Mouse (Mus musculus): ENCODE measurements around the gene Tulp3. TPM values are rescaled to one million over a fixed set of nuclear protein-coding genes. Genes with fewer than 3 reads are reported as not detected.
A peak's percentile ranks its signal among the peaks of the same experiment; 100 is the strongest.

Gene Tulp3
- polyA plus RNA-seq, 1 experiment from 2014 or later = 26.5 TPM

- H3K27me3 ChIP-seq = no peaks in the 10 kb centered on the region
- WGBS = 93% methylated on average over 17 of the region's 17 CpGs
- no peak for ATAC-seq (replicated peaks; ENCODE audit: low FRiP score)
- H3K4me2 ChIP-seq = no peak overlapping the region
- no peak overlapping the region for H3K27ac ChIP-seq
- H3K4me3 ChIP-seq (replicated peaks) = no peak overlapping the region
- H3K9me3 ChIP-seq (replicated peaks) = no peaks in the 10 kb centered on the region
- H3K9ac ChIP-seq = no peak overlapping the region
- peaks cover 49% of the 10 kb centered on the region for H3K36me3 ChIP-seq
- peaks cover 7% of the 10 kb centered on the region; the same call in 1 of the 2 replicates for H3K4me1 ChIP-seq
Observed at GRCm38 (mm10) chr6:128376371-128377085, 20.9 kb upstream of the Tulp3 start.

GRCm38 (mm10) chr6:128375192-128375591 lies 19.5 kb upstream of the Tulp3 start, which contains the start of the genes Tex52 and Gm44596:
TSS of gene Tex52 (plus strand) at chr6:128375456.
TSS of gene Gm44596 (plus strand) at chr6:128375503.
- Histone ChIP-seq H3K9ac (no peak within 1 kb of the TSS), H3K36me3 (peaks cover 63% of the 10 kb centered on the region), H3K4me3 (replicated peaks) (no peak within 1 kb of the TSS), H3K27ac (no peak within 1 kb of the TSS), H3K9me3 (replicated peaks) (no peaks in the 10 kb centered on the region), H3K4me1 (peaks cover 7% of the 10 kb centered on the region; the same call in 1 of the 2 replicates), H3K27me3 (no peaks in the 10 kb centered on the region), H3K4me2 (no peak within 1 kb of the TSS)
- ATAC-seq (replicated peaks; ENCODE audit: low FRiP score) = peak; percentile 72
- WGBS = 40% methylated on average over 6 of the region's 6 CpGs

DNA sequence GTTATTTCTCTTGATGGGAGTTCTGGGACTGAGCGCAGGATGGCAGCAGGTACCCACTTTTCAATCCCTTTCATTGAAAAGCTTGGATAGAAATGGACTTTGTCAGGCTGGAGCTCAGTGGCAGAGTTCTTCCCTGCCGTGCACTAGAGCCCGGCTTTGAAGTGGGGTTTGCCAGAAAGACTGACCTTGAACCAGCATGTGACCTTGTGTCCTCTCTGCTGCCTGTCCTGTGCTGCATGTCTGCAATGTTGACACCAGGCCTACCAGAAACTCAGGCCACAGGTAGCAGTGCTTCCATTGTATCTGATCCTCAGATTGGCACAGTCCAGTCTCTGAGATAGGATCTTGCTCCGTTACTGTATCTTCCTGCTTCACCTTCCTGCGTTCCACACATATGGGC lies 14.4 kb upstream of the Tulp3 start:
- H3K4me1 ChIP-seq = peaks cover 6% of the 10 kb centered on the region
- 91% methylated on average over 5 of the region's 5 CpGs for WGBS
- no peak overlapping the region for H3K4me3 ChIP-seq (replicated peaks)
- ATAC-seq (replicated peaks; ENCODE audit: low FRiP score) = no peak
- H3K27me3 ChIP-seq = no peaks in the 10 kb centered on the region
- no peak overlapping the region for H3K9ac ChIP-seq
- no peaks in the 10 kb centered on the region for H3K9me3 ChIP-seq (replicated peaks)
- H3K27ac ChIP-seq = no peak overlapping the region
- H3K4me2 ChIP-seq = no peak overlapping the region
- peaks cover 97% of the 10 kb centered on the region for H3K36me3 ChIP-seq

- no peak for ATAC-seq (replicated peaks; ENCODE audit: low FRiP score)
- peaks cover 22% of the 10 kb centered on the region for H3K4me1 ChIP-seq
- peaks cover 61% of the 10 kb centered on the region for H3K36me3 ChIP-seq
- WGBS = 93% methylated on average over 5 of the region's 5 CpGs
- no peak overlapping the region for H3K4me2 ChIP-seq
- H3K4me3 ChIP-seq (replicated peaks) = no peak overlapping the region
- no peaks in the 10 kb centered on the region for H3K27me3 ChIP-seq
- H3K27ac ChIP-seq = no peak overlapping the region
- H3K9ac ChIP-seq = no peak overlapping the region
- H3K9me3 ChIP-seq (replicated peaks) = no peaks in the 10 kb centered on the region
Observed at GRCm38 (mm10) chr6:128366466-128366865, 10.8 kb upstream of the Tulp3 start.

GRCm38 (mm10) chr6:128364721-128365120 lies 9.1 kb upstream of the Tulp3 start:
- Histone ChIP-seq H3K4me2 (0 out of 2 replicates have a peak overlapping the region, but pooled peaks have one; percentile 4), H3K36me3 (peaks cover 44% of the 10 kb centered on the region), H3K4me3 (replicated peaks) (no peak overlapping the region), H3K27ac (no peak overlapping the region), H3K4me1 (peaks cover 35% of the 10 kb centered on the region), H3K27me3 (no peaks in the 10 kb centered on the region), H3K9me3 (replicated peaks) (no peaks in the 10 kb centered on the region), H3K9ac (no peak overlapping the region)
- 74% methylated on average over 6 of the region's 6 CpGs for WGBS
- no peak for ATAC-seq (replicated peaks; ENCODE audit: low FRiP score)

- peaks cover 35% of the 10 kb centered on the region for H3K4me1 ChIP-seq
- ATAC-seq (replicated peaks; ENCODE audit: low FRiP score) = peak; percentile 65
- H3K4me2 ChIP-seq = peak overlapping the region; percentile 88
- peak overlapping the region; percentile 97 for H3K27ac ChIP-seq
- peak overlapping the region; percentile 92 for H3K9ac ChIP-seq
- H3K9me3 ChIP-seq (replicated peaks) = no peaks in the 10 kb centered on the region
- peak overlapping the region; percentile 99 for H3K4me3 ChIP-seq (replicated peaks)
- no peaks in the 10 kb centered on the region for H3K27me3 ChIP-seq
- H3K36me3 ChIP-seq = peaks cover 38% of the 10 kb centered on the region
- WGBS = under 1% methylated on average over 46 of the region's 46 CpGs
Observed at GRCm38 (mm10) chr6:128363007-128363825, 7.6 kb upstream of the Tulp3 start.

DNA sequence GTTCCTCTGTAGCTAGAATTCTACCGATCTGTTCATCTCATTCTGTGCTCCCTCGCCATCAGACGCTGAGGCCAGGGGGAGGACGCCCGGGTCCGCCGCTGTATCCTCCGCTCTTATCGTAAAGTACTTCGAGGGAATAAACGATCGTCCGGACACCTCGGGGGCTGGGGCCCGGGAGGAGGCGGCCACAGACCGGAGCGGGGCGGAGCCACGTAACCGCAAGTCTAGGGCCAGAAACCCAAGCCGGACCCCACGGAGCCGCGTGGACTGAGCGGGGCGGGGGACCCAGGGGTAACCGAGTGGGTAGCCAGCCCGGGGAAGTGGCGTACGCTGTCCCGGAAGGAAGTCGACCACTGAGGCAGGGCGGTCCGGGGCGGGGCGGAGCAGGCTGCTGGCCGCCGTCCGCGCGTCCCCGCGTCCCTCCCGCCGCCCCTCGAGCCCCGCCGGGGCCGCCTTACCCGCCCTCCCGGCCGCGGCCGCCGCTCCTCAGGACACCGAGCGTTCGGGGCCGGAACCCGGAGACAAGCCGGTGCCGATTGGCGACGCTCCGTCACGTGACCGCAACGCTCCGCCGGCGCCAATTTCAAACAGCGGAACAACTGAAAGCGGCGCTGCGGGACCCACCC lies 6.8 kb upstream of the Tulp3 start, which contains the start of the genes Rhno1 and Foxm1:
Gene Rhno1 (minus strand): TSS at position 531 of the 626 bp plus-strand sequence.
Gene Foxm1 (plus strand): TSS at position 587 of the 626 bp plus-strand sequence.
- WGBS = under 1% methylated on average over 56 of the region's 76 CpGs
- Histone ChIP-seq H3K27me3 (no peaks in the 10 kb centered on the region), H3K9me3 (replicated peaks) (no peaks in the 10 kb centered on the region), H3K4me3 (replicated peaks) (peak within 1 kb of the TSS; percentile 99), H3K27ac (peak within 1 kb of the TSS; percentile 97), H3K4me1 (peaks cover 35% of the 10 kb centered on the region), H3K4me2 (peak within 1 kb of the TSS; percentile 88), H3K9ac (peak within 1 kb of the TSS; percentile 92), H3K36me3 (peaks cover 39% of the 10 kb centered on the region)
- ATAC-seq (replicated peaks; ENCODE audit: low FRiP score) = peak; percentile 91

GRCm38 (mm10) chr6:128361901-128362300 lies 6.2 kb upstream of the Tulp3 start:
- Histone ChIP-seq H3K4me2 (peak overlapping the region; percentile 88), H3K4me3 (replicated peaks) (peak overlapping the region; percentile 99), H3K36me3 (peaks cover 39% of the 10 kb centered on the region), H3K27me3 (no peaks in the 10 kb centered on the region), H3K4me1 (peaks cover 35% of the 10 kb centered on the region), H3K9me3 (replicated peaks) (no peaks in the 10 kb centered on the region), H3K9ac (peak overlapping the region; percentile 92), H3K27ac (peak overlapping the region; percentile 97)
- ATAC-seq (replicated peaks; ENCODE audit: low FRiP score) = no peak
- WGBS = 18% methylated on average over 9 of the region's 9 CpGs

GRCm38 (mm10) chr6:128358999-128359398 lies 3.3 kb upstream of the Tulp3 start:
- Histone ChIP-seq H3K36me3 (peaks cover 28% of the 10 kb centered on the region), H3K27me3 (no peaks in the 10 kb centered on the region), H3K9me3 (replicated peaks) (no peaks in the 10 kb centered on the region), H3K4me2 (no peak overlapping the region), H3K4me1 (peaks cover 37% of the 10 kb centered on the region), H3K9ac (no peak overlapping the region), H3K4me3 (replicated peaks) (no peak overlapping the region), H3K27ac (no peak overlapping the region)
- 23% methylated on average over 2 of the region's 2 CpGs for WGBS
- no peak for ATAC-seq (replicated peaks; ENCODE audit: low FRiP score)

- Histone ChIP-seq H3K36me3 (peaks cover 37% of the 10 kb centered on the region), H3K9ac (peak overlapping the region; percentile 78), H3K27ac (peak overlapping the region; percentile 92), H3K4me2 (peak overlapping the region; percentile 85), H3K9me3 (replicated peaks) (no peaks in the 10 kb centered on the region), H3K27me3 (no peaks in the 10 kb centered on the region), H3K4me3 (replicated peaks) (peak overlapping the region; percentile 91), H3K4me1 (peaks cover 20% of the 10 kb centered on the region)
- under 1% methylated on average over 28 of the region's 28 CpGs for WGBS
- ATAC-seq (replicated peaks; ENCODE audit: low FRiP score) = peak; percentile 70
Observed at GRCm38 (mm10) chr6:128355201-128355681, 410 bp downstream of the Tulp3 start.

DNA sequence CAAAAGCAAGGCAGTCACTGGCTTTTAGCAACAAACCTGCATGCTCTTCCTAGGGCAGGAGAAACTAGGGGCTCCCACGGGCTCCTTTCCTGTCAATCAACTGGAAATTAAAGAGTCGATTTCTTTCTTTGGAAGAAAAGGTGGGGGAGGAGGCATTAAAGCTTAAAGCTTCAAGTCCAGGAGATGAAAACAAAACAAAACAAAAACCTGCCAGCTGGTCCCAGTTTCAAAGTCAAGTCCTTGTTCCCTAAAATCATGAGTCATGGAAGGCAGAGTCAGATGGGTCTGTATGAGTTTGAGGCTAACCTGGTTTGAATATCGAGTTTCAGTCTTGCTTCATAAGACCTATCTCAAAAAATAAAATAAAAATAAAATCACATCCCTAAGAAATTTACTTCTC lies 1.5 kb downstream of the Tulp3 start:
- WGBS = 33% methylated on average over 3 of the region's 3 CpGs
- peak overlapping the region; percentile 73 for H3K27ac ChIP-seq
- peaks cover 41% of the 10 kb centered on the region for H3K36me3 ChIP-seq
- H3K27me3 ChIP-seq = no peaks in the 10 kb centered on the region
- H3K9ac ChIP-seq = no peak overlapping the region
- H3K4me2 ChIP-seq = peak overlapping the region; percentile 85
- no peak for ATAC-seq (replicated peaks; ENCODE audit: low FRiP score)
- H3K4me3 ChIP-seq (replicated peaks) = peak overlapping the region; percentile 91; the same call in 1 of the 2 replicates
- H3K4me1 ChIP-seq = peaks cover 25% of the 10 kb centered on the region
- H3K9me3 ChIP-seq (replicated peaks) = no peaks in the 10 kb centered on the region
